Mouse (Mus musculus): ENCODE measurements around the gene Sec23ip. TPM values are rescaled to one million over a fixed set of nuclear protein-coding genes. Genes with fewer than 3 reads are reported as not detected.

Sec23ip gene
- total RNA-seq, 1 experiment = 25.3 TPM

DNA sequence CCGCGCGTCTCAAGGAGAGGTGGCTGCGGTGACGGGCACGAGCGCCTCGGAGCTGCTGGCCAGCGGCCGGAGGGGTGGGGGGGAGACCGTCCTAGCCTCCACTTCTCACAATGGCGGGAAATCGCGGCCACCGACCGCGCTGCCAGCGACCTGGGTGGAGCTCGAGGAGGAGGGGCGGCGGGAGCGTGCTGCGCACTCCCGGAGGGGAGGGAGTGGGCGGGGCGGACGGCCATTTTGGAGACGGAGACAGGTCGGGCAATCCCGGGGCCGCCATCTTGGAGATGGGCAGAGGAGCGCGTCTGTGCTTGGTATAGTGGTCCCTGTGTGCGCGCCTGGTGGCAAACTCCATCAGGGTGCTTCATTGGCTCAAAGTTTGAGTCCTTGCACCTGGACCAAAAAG lies 4.4 kb upstream of the Sec23ip start, which contains the start of gene Mcmbp:
Gene Mcmbp (minus strand): TSS at position 162 of the 400 bp plus-strand sequence.
- peak; percentile 96 for DNase-seq (ENCODE audit: low read depth, low spot score)
- peak; percentile 82 for TF ChIP-seq HCFC1 (IDR thresholded peaks at IDR 0.05; ENCODE audit: borderline replicate concordance, insufficient read depth, low read length)
- no peak for TF ChIP-seq MAFK (IDR thresholded peaks at IDR 0.05; ENCODE audit: insufficient read depth, low read depth, low read length)
- TF ChIP-seq CHD2 (IDR thresholded peaks at IDR 0.05; ENCODE audit: low read depth, low read length) = no peak
- Histone ChIP-seq H3K4me3 (ENCODE audit: insufficient read depth in 1 of 2, low read depth in 1 of 2, low read length in 2 of 2, poor library complexity in 1 of 2, severe bottlenecking in 1 of 2) (peak within 1 kb of the TSS; percentile 93 to 97), H3K27ac (ENCODE audit: insufficient read depth, low read depth, low read length, poor library complexity, severe bottlenecking) (peak within 1 kb of the TSS; percentile 69; the same call in 1 of the 2 replicates), H3K36me3 (ENCODE audit: control insufficient read depth, insufficient read depth, low read length, poor library complexity, severe bottlenecking) (no peaks in the 10 kb centered on the region), H3K9me3 (ENCODE audit: control insufficient read depth, insufficient read depth, low read depth, low read length) (no peaks in the 10 kb centered on the region), H3K4me1 (ENCODE audit: control insufficient read depth in 2 of 2, insufficient read depth in 2 of 2, low read length in 2 of 2, poor library complexity in 1 of 2) (peaks cover 0 to 4% of the 10 kb centered on the region in 2 experiments; a peak in 3 of 4 replicates), H3K9ac (ENCODE audit: insufficient read depth, low read depth, low read length, poor library complexity, severe bottlenecking) (peak within 1 kb of the TSS; percentile 97)
- in situ Hi-C loops (cut with MboI; ENCODE audit: low sequenced_read_pairs in 2 of 2, unreplicated experiment in 2 of 2) = no loop called here

GRCm38 (mm10) chr7:128743898-128744297 lies 845 bp upstream of the Sec23ip start:
- Histone ChIP-seq H3K4me1 (ENCODE audit: control insufficient read depth in 2 of 2, insufficient read depth in 2 of 2, low read length in 2 of 2, poor library complexity in 1 of 2) (peaks cover 0 to 5% of the 10 kb centered on the region in 2 experiments; a peak in 2 of 4 replicates), H3K9me3 (ENCODE audit: control insufficient read depth, insufficient read depth, low read depth, low read length) (no peaks in the 10 kb centered on the region), H3K4me3 (ENCODE audit: insufficient read depth in 1 of 2, low read depth in 1 of 2, low read length in 2 of 2, poor library complexity in 1 of 2, severe bottlenecking in 1 of 2) (no peak overlapping the region), H3K36me3 (ENCODE audit: control insufficient read depth, insufficient read depth, low read length, poor library complexity, severe bottlenecking) (no peaks in the 10 kb centered on the region), H3K9ac (ENCODE audit: insufficient read depth, low read depth, low read length, poor library complexity, severe bottlenecking) (no peak overlapping the region; the same call in 1 of the 2 replicates), H3K27ac (ENCODE audit: insufficient read depth, low read depth, low read length, poor library complexity, severe bottlenecking) (no peak overlapping the region)
- DNase-seq (ENCODE audit: low read depth, low spot score) = no peak
- TF ChIP-seq HCFC1 (IDR thresholded peaks at IDR 0.05; ENCODE audit: borderline replicate concordance, insufficient read depth, low read length) (no peak), CHD2 (IDR thresholded peaks at IDR 0.05; ENCODE audit: low read depth, low read length) (no peak), ZC3H11A (IDR thresholded peaks at IDR 0.05; ENCODE audit: borderline replicate concordance, low read depth, low read length) (no peak), ZNF384 (IDR thresholded peaks at IDR 0.05; ENCODE audit: low read depth, low read length) (no peak), MAFK (IDR thresholded peaks at IDR 0.05; ENCODE audit: insufficient read depth, low read depth, low read length) (no peak)
- in situ Hi-C loops (cut with MboI; ENCODE audit: low sequenced_read_pairs in 2 of 2, unreplicated experiment in 2 of 2) = no loop called here

DNA sequence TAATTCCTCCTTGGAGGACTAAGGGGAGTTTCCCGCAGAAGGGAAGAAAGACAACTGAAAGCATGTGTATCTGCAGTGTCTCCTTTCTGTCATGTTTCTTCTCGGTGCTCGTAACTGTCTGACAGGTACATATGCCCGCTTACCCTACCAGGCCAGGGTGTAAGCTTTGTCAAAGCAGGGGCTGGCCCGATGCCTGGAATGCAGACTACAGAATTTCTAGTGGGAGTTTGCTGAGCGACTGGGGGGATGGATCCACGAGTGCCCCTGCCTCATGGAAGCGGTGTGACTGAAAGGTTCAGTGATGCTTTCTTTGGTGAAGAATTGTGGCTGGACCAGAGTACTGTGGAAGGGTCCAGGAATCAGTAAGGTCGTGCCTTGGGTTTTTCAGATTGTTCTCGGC lies 1.4 kb downstream of the Sec23ip start:
- Histone ChIP-seq H3K4me3 (ENCODE audit: insufficient read depth in 1 of 2, low read depth in 1 of 2, low read length in 2 of 2, poor library complexity in 1 of 2, severe bottlenecking in 1 of 2) (peak overlapping the region in 1 of 2 experiments; percentile 65; a peak in 1 of 4 replicates), H3K9me3 (ENCODE audit: control insufficient read depth, insufficient read depth, low read depth, low read length) (no peaks in the 10 kb centered on the region), H3K27ac (ENCODE audit: insufficient read depth, low read depth, low read length, poor library complexity, severe bottlenecking) (no peak overlapping the region), H3K4me1 (ENCODE audit: control insufficient read depth in 2 of 2, insufficient read depth in 2 of 2, low read length in 2 of 2, poor library complexity in 1 of 2) (peaks cover 0 to 6% of the 10 kb centered on the region in 2 experiments; a peak in 2 of 4 replicates), H3K36me3 (ENCODE audit: control insufficient read depth, insufficient read depth, low read length, poor library complexity, severe bottlenecking) (peaks cover 8% of the 10 kb centered on the region), H3K9ac (ENCODE audit: insufficient read depth, low read depth, low read length, poor library complexity, severe bottlenecking) (peak overlapping the region; percentile 47; the same call in 1 of the 2 replicates)
- no peak for DNase-seq (ENCODE audit: low read depth, low spot score)
- in situ Hi-C loops (cut with MboI; ENCODE audit: low sequenced_read_pairs in 2 of 2, unreplicated experiment in 2 of 2) = no loop called here
- TF ChIP-seq MAFK (IDR thresholded peaks at IDR 0.05; ENCODE audit: insufficient read depth, low read depth, low read length) (no peak), ZNF384 (IDR thresholded peaks at IDR 0.05; ENCODE audit: low read depth, low read length) (no peak), ZC3H11A (IDR thresholded peaks at IDR 0.05; ENCODE audit: borderline replicate concordance, low read depth, low read length) (no peak), HCFC1 (IDR thresholded peaks at IDR 0.05; ENCODE audit: borderline replicate concordance, insufficient read depth, low read length) (no peak), CHD2 (IDR thresholded peaks at IDR 0.05; ENCODE audit: low read depth, low read length) (no peak)

GRCm38 (mm10) chr7:128748758-128749157 lies 4.0 kb downstream of the Sec23ip start:
- DNase-seq (ENCODE audit: low read depth, low spot score) = no peak
- peaks cover 13% of the 10 kb centered on the region for H3K36me3 ChIP-seq (ENCODE audit: control insufficient read depth, insufficient read depth, low read length, poor library complexity, severe bottlenecking)
- no peak overlapping the region for H3K27ac ChIP-seq (ENCODE audit: insufficient read depth, low read depth, low read length, poor library complexity, severe bottlenecking)
- no peak overlapping the region for H3K4me3 ChIP-seq (ENCODE audit: insufficient read depth in 1 of 2, low read depth in 1 of 2, low read length in 2 of 2, poor library complexity in 1 of 2, severe bottlenecking in 1 of 2)
- no peaks in the 10 kb centered on the region for H3K9me3 ChIP-seq (ENCODE audit: control insufficient read depth, insufficient read depth, low read depth, low read length)
- no peak overlapping the region for H3K9ac ChIP-seq (ENCODE audit: insufficient read depth, low read depth, low read length, poor library complexity, severe bottlenecking)
- no peak for TF ChIP-seq ZNF384 (IDR thresholded peaks at IDR 0.05; ENCODE audit: low read depth, low read length)
- TF ChIP-seq HCFC1 (IDR thresholded peaks at IDR 0.05; ENCODE audit: borderline replicate concordance, insufficient read depth, low read length) = no peak
- TF ChIP-seq CHD2 (IDR thresholded peaks at IDR 0.05; ENCODE audit: low read depth, low read length) = no peak
- TF ChIP-seq MAFK (IDR thresholded peaks at IDR 0.05; ENCODE audit: insufficient read depth, low read depth, low read length) = no peak
- TF ChIP-seq ZC3H11A (IDR thresholded peaks at IDR 0.05; ENCODE audit: borderline replicate concordance, low read depth, low read length) = no peak
- H3K4me1 ChIP-seq (ENCODE audit: control insufficient read depth in 2 of 2, insufficient read depth in 2 of 2, low read length in 2 of 2, poor library complexity in 1 of 2) = peaks cover 0 to 6% of the 10 kb centered on the region in 2 experiments; a peak in 2 of 4 replicates
- in situ Hi-C loops (cut with MboI; ENCODE audit: low sequenced_read_pairs in 2 of 2, unreplicated experiment in 2 of 2) = no loop called here

Data from ES-E14 (cell line).